Mouse (Mus musculus): ENCODE data around the gene Sema4b. TPM values are rescaled to one million over a fixed set of nuclear protein-coding genes. Genes with fewer than 3 reads are reported as not detected.

Sema4b gene
- polyA plus RNA-seq, 1 experiment, result 11.6 TPM

DNA sequence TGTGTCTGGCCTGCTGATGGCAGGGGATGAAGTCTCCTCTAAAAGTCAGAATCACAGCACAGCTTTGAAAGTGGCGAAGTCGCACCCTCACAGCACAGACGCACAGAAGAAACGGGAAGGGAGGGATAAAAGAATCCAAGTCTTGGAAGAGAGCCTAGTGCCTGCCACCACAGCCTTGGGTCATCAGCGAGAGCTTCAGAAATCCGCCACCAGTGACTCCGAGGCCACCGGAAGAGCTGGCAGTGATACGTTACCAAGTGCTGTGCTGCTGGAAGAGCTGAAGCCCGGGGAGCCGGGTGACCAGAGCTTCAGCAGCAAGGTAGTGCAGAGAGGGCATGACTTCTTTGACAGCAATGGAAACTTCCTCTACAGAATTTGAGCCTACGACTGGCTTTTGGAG lies 78.0 kb downstream of the Sema4b start:
- Histone ChIP-seq H3K4me3 (ENCODE audit: insufficient read depth, low read length) (no peak overlapping the region), H3K27ac (ENCODE audit: insufficient read depth, low read length) (no peak overlapping the region), H3K4me1 (ENCODE audit: control insufficient read depth, insufficient read depth, low read length) (peaks cover 3% of the 10 kb centered on the region; the same call in 1 of the 2 replicates)
- TF ChIP-seq POLR2A (IDR thresholded peaks at IDR 0.05; ENCODE audit: extremely low read depth, insufficient read depth, low read length) (no peak), CTCF (IDR thresholded peaks at IDR 0.05; ENCODE audit: extremely low read depth, insufficient read depth, low read length) (no peak)

GRCm38 (mm10) chr7:80267764-80268163 lies 81.1 kb downstream of the Sema4b start:
- Histone ChIP-seq H3K4me3 (ENCODE audit: insufficient read depth, low read length) (no peak overlapping the region), H3K4me1 (ENCODE audit: control insufficient read depth, insufficient read depth, low read length) (peaks cover 1% of the 10 kb centered on the region; the same call in 1 of the 2 replicates), H3K27ac (ENCODE audit: insufficient read depth, low read length) (no peak overlapping the region)
- no peak for TF ChIP-seq POLR2A (IDR thresholded peaks at IDR 0.05; ENCODE audit: extremely low read depth, insufficient read depth, low read length)
- TF ChIP-seq CTCF (IDR thresholded peaks at IDR 0.05; ENCODE audit: extremely low read depth, insufficient read depth, low read length), result no peak

DNA sequence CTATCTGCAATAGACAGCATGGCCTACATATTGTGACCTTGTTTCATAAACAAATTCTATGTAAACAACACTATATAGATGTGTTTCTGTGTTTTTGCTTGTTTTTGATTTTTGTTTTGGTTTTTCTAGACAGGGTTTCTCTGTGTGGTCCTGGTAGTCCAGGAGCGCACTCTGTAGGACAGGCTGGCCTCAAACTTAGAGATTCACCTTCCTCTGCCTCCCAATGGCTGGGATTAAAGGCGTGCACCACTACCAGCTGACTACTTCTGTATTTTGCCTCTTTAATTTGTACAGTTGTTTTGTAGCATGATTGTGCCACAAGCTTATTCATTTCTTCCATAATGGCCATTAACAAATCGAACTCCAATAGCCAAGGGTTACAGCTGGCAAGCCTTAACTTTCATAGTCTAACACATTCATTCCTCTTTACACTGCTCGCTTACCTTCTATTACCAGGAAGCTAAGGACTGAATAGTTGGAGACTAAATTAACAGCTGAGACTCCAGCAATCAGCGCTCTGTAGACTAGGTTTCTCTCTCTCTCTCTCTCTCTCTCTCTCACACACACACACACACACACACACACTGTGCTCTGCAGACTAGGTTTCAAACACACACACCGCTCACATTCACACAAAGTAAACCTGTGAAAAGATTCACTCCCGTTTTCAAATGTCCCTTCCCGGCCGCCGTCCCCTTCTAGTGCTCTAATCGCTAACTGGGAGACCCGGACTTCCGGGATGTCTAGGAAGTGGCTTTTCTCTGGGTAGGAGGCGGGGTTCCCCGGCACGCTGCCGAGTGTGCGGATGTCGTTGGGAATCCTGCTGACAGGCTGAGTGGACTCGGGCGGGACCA lies 82.5 kb downstream of the Sema4b start, which contains the start of gene Vps33b:
TSS of gene Vps33b (plus strand) at position 753 of the 854 bp plus-strand sequence.
- Histone ChIP-seq H3K4me3 (ENCODE audit: insufficient read depth, low read length) (peak within 1 kb of the TSS; percentile 89), H3K27ac (ENCODE audit: insufficient read depth, low read length) (no peak within 1 kb of the TSS), H3K4me1 (ENCODE audit: control insufficient read depth, insufficient read depth, low read length) (peaks cover 1% of the 10 kb centered on the region; the same call in 1 of the 2 replicates)
- TF ChIP-seq POLR2A (IDR thresholded peaks at IDR 0.05; ENCODE audit: extremely low read depth, insufficient read depth, low read length) (0 out of 2 replicates have a peak, but pooled peaks have one; percentile 29), CTCF (IDR thresholded peaks at IDR 0.05; ENCODE audit: extremely low read depth, insufficient read depth, low read length) (no peak)

DNA sequence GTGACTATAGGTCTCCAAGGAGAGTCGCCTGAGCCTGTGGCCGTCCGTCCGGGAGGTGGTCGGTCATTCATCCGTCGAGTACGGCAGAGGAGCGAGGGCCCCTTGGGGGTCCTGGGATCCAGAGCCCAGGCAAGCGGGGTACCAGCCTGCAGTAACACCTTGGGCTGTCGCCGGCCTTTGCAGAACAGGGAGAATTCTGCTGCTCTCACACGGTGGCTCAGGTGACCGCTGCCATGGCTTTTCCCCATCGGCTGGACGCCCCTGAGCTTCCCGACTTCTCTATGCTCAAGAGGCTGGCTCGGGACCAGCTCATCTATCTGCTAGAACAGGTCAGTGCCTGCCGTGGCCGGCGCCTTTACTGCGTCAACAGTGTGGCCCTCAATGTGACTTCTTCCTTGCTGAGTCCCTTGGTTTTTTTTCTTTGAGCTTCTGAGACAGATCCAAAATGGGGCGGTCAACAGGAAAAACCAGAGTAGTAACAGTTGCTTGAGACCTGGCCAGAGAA lies 83.2 kb downstream of the Sema4b start:
- TF ChIP-seq POLR2A (IDR thresholded peaks at IDR 0.05; ENCODE audit: extremely low read depth, insufficient read depth, low read length) (no peak), CTCF (IDR thresholded peaks at IDR 0.05; ENCODE audit: extremely low read depth, insufficient read depth, low read length) (no peak)
- H3K27ac ChIP-seq (ENCODE audit: insufficient read depth, low read length), result no peak overlapping the region
- peaks cover 1% of the 10 kb centered on the region; the same call in 1 of the 2 replicates for H3K4me1 ChIP-seq (ENCODE audit: control insufficient read depth, insufficient read depth, low read length)
- H3K4me3 ChIP-seq (ENCODE audit: insufficient read depth, low read length), result peak overlapping the region; percentile 89

DNA sequence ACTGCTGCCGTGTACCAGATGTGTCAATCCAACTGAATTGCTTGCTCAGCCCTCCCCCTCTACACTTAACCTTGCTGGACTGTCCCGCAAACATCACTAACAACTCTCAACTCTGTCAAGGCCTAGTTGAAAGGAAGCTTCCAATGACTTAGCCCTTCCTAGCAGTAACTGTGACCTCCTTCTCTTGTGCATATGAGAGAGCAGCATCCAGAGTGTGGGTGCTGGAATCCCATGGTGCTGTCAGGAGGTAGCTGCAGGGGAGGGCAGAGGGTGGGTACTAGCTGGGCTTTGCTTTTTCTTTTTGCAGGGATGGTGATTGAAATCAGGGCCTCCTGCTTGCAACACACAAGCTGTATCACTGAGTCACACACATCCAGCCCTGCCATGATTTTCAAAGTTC lies 86.8 kb downstream of the Sema4b start:
- no peak for TF ChIP-seq CTCF (IDR thresholded peaks at IDR 0.05; ENCODE audit: extremely low read depth, insufficient read depth, low read length)
- no peak for TF ChIP-seq POLR2A (IDR thresholded peaks at IDR 0.05; ENCODE audit: extremely low read depth, insufficient read depth, low read length)
- Histone ChIP-seq H3K27ac (ENCODE audit: insufficient read depth, low read length) (no peak overlapping the region), H3K4me3 (ENCODE audit: insufficient read depth, low read length) (no peak overlapping the region), H3K4me1 (ENCODE audit: control insufficient read depth, insufficient read depth, low read length) (peaks cover 1% of the 10 kb centered on the region; the same call in 1 of the 2 replicates)

Other genes with a start within 250 kb of the Sema4b start
- 18.0 and 18.5 TPM in 2 replicates for gene Zfp710, start 162.0 kb upstream of the Sema4b start, polyA plus RNA-seq (2012; rRNA removed)
- gene Idh2, start 71.4 kb upstream of the Sema4b start, polyA plus RNA-seq (2012; rRNA removed), result 92.7 and 95.0 TPM in 2 replicates
- 31.9 and 35.9 TPM in 2 replicates for gene Cib1, start 46.0 kb downstream of the Sema4b start, polyA plus RNA-seq (2012; rRNA removed)
- 3.4 and 3.7 TPM in 2 replicates for gene Gdpgp1, start 46.0 kb downstream of the Sema4b start, polyA plus RNA-seq (2012; rRNA removed)
- 0.98 and 1.5 TPM in 2 replicates for gene Ttll13, start 59.5 kb downstream of the Sema4b start, polyA plus RNA-seq (2012; rRNA removed)
- 55.6 and 56.0 TPM in 2 replicates for gene Ngrn, start 74.4 kb downstream of the Sema4b start, polyA plus RNA-seq (2012; rRNA removed)
- gene Vps33b, start 82.8 kb downstream of the Sema4b start, polyA plus RNA-seq (2012; rRNA removed), result 23.2 and 25.6 TPM in 2 replicates
- 0.98 and 3.0 TPM in 2 replicates for gene Prc1, start 107.6 kb downstream of the Sema4b start, polyA plus RNA-seq (2012; rRNA removed)
- 17.4 and 23.3 TPM in 2 replicates for gene Rccd1, start 137.6 kb downstream of the Sema4b start, polyA plus RNA-seq (2012; rRNA removed)
- gene Unc45a, start 154.2 kb downstream of the Sema4b start, polyA plus RNA-seq (2012; rRNA removed), result 55.4 and 56.8 TPM in 2 replicates
- gene Hddc3, start 156.3 kb downstream of the Sema4b start, polyA plus RNA-seq (2012; rRNA removed), result 54.6 and 61.3 TPM in 2 replicates
- 112 and 115 TPM in 2 replicates for gene Man2a2, start 184.5 kb downstream of the Sema4b start, polyA plus RNA-seq (2012; rRNA removed)
- gene Fes, start 201.1 kb downstream of the Sema4b start, polyA plus RNA-seq (2012; rRNA removed), result 5.9 and 7.6 TPM in 2 replicates
- 19.9 and 22.1 TPM in 2 replicates for gene Furin, start 218.6 kb downstream of the Sema4b start, polyA plus RNA-seq (2012; rRNA removed)

All from cortical plate, adult 2 months (tissue).